Mouse (Mus musculus) testis, postnatal 14 days (tissue): Measurements from ENCODE around the gene Il1rap.

Source experiments
- DNase-seq: peaks from one replicate; pipeline ENCODE4 v3.0.0; 2021; ENCODE audit warnings: low spot score

Gene Il1rap

GRCm38 (mm10) chr16:26612499-26613220 lies 31.2 kb downstream of the Il1rap start:
- no peak for DNase-seq

- no peak for DNase-seq
Observed at GRCm38 (mm10) chr16:26623141-26623540, 41.6 kb downstream of the Il1rap start.

GRCm38 (mm10) chr16:26626065-26626464 lies 44.6 kb downstream of the Il1rap start:
- no peak for DNase-seq

GRCm38 (mm10) chr16:26634800-26635199 lies 53.3 kb downstream of the Il1rap start:
- no peak for DNase-seq

- DNase-seq, result no peak
Observed at GRCm38 (mm10) chr16:26643077-26643476, 61.6 kb downstream of the Il1rap start.

GRCm38 (mm10) chr16:26646066-26646465 lies 64.6 kb downstream of the Il1rap start:
- no peak for DNase-seq

- no peak for DNase-seq
Observed at GRCm38 (mm10) chr16:26647036-26647435, 65.5 kb downstream of the Il1rap start.

- DNase-seq, result no peak
Observed at GRCm38 (mm10) chr16:26662722-26663436, 81.4 kb downstream of the Il1rap start.

GRCm38 (mm10) chr16:26666401-26666800 lies 84.9 kb downstream of the Il1rap start:
- DNase-seq, result no peak

- no peak for DNase-seq
Observed at GRCm38 (mm10) chr16:26669081-26669480, 87.6 kb downstream of the Il1rap start.

GRCm38 (mm10) chr16:26680381-26680780 lies 98.9 kb downstream of the Il1rap start:
- no peak for DNase-seq

- no peak for DNase-seq
Observed at GRCm38 (mm10) chr16:26689771-26690170, 108.3 kb downstream of the Il1rap start.

- no peak for DNase-seq
Observed at GRCm38 (mm10) chr16:26691294-26691693, 109.8 kb downstream of the Il1rap start.

- DNase-seq, result no peak
Observed at GRCm38 (mm10) chr16:26698076-26698475, 116.6 kb downstream of the Il1rap start.

- no peak for DNase-seq
Observed at GRCm38 (mm10) chr16:26700440-26701103, 119.1 kb downstream of the Il1rap start.

- DNase-seq, result no peak
Observed at GRCm38 (mm10) chr16:26705658-26706371, 124.3 kb downstream of the Il1rap start.

- no peak for DNase-seq
Observed at GRCm38 (mm10) chr16:26706503-26706902, 125.0 kb downstream of the Il1rap start.

- no peak for DNase-seq
Observed at GRCm38 (mm10) chr16:26710922-26711321, 129.4 kb downstream of the Il1rap start.

GRCm38 (mm10) chr16:26713538-26714316 lies 132.2 kb downstream of the Il1rap start:
- no peak for DNase-seq

GRCm38 (mm10) chr16:26722464-26722863 lies 141.0 kb downstream of the Il1rap start:
- DNase-seq, result no peak

- no peak for DNase-seq
Observed at GRCm38 (mm10) chr16:26723952-26724747, 142.6 kb downstream of the Il1rap start.
